Mouse (Mus musculus): ENCODE data around the gene Zfp382. TPM values are rescaled to one million over a fixed set of nuclear protein-coding genes. Genes with fewer than 3 reads are reported as not detected.
A peak's percentile ranks its signal among the peaks of the same experiment; 100 is the strongest.
"Not testable (repeated sequence)": the region's sequence is repeated elsewhere in the genome, so short reads cannot be mapped to it uniquely, and the experiment has no call there.

Gene Zfp382
- total RNA-seq, 2 experiments from 2014 or later = 7.7 to 13.3 TPM

DNA sequence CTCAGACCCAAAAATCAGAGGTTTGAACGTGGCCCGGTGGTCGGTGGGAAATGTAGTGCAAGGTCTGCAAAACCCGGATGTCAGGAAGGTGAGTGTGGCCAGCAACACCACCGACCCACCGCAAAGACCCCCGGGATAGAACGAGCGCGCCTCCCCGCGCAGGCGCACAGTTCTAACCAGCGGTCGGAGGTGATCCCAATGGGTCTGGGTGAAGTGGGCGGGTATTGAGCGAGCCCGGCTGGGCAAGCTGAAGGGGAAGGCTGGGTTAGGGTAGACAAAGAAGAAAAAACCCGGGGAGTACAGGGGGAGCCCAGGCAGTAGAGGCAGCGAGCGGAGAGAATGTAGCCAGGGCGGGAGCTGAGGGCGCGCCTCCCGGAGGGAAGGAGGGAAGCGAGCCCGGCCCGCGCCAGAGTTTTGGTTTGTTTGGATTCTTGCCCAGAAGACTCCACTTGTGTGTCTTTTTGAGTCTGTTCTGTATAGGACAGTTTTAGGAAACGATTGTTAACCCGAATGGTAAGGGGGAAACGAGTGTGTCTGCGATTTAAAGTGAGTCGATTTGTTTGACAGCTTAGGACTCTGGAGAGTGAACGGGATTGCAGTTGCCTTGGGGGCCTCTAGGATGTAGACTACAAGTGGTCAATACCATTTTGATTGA is 21.9 kb downstream of the Zfp382 start:
- peak; percentile 88 for ATAC-seq (replicated peaks; ENCODE audit: poor library complexity, severe bottlenecking)

DNA sequence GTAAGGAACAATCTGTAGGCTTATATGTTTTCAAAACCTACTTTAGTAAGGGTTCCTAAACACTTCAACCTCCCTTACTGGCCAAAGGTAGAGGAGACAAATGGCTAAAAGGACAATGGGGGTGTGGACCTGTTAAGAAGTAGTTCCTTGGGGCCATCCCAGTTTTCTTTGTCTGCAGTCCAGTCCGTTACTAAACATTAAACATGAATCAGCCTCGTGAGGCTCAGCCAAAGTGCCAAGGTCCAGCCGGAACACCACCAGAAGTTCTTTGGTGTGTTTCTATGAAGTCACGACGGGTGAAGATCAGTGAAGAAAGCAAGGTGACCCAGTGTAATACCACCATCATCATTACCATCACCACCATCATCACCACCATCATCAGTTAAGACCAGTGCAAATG is 25.3 kb downstream of the Zfp382 start:
- no peak for ATAC-seq (replicated peaks; ENCODE audit: poor library complexity, severe bottlenecking)

DNA sequence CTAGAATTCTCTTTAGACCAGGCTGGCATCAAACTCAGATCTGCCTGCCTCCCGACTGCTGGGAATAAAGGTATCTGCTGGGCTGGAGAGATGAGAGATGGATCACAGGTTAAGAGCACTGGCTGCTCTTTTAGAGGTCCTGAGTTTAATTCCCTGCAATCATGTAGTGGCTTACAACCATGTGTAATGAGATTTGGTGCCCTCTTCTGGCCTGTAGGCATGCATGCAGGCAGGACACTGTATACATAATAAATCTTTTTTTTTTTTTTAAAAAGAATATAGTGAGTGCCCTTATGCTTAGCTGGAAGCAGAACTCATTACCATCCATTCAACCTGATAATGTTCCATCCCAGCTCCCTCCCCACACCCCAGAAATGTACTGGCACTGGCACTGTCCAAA is 32.3 kb downstream of the Zfp382 start:
- no peak for ATAC-seq (replicated peaks; ENCODE audit: poor library complexity, severe bottlenecking)

DNA sequence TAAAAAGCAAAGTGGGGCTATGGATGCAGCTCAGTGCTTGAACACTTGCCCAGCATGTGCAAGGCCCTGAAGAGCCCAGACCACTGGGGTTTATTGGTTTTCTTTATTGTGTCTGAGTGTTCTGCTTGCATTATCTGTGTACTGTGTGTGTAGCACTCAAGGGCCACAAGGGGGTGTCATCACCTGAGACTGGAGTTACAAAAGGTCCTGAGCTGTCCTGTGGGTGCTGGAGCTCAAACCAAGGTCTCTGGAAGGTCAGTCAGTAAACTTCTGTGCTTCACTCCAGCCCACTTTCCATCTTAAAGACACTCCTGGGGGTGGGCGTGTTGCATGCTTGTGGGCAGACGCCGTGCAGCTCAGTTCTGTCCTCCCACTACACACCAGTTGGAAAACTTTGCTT is 33.8 kb downstream of the Zfp382 start:
- no peak for ATAC-seq (replicated peaks; ENCODE audit: poor library complexity, severe bottlenecking)

DNA sequence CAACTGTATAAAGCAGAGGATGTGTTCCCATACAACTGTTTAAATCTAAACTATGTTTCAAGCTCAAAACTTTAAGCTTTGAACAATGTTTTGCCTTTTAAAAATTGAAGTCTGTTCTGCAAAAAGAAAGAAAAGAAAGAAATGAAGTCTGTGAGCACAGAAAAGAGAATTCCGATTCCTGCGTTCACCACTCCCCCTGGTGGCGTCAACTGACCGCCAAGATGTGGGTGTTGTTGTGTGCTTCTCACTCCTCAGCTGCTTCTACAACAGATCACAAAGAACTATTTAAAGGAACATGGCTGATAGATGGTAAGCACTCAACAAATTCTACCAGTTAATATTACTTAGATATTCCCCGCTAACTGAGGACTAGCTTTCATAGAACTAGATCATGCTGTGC is 41.4 kb downstream of the Zfp382 start:
- no peak for ATAC-seq (replicated peaks; ENCODE audit: poor library complexity, severe bottlenecking)

DNA sequence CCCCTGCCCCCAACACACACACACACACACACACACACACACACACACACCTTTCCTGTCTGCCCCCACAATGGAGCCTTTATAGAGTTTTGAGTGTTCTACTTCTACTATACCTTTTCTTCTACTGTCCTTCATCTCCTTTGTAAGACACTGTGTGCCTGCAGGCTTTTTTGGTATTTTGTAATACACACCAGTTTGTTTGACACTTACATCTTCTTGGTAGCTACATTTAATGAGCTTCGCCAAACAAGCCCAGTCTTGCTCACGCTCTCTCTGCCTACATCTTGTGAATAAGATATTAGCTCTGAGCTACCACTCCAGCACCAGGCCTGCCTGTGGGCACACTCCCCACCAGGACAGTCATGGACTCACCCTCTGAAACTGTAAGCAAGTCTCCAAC is 43.0 kb downstream of the Zfp382 start:
- no peak for ATAC-seq (replicated peaks; ENCODE audit: poor library complexity, severe bottlenecking)

DNA sequence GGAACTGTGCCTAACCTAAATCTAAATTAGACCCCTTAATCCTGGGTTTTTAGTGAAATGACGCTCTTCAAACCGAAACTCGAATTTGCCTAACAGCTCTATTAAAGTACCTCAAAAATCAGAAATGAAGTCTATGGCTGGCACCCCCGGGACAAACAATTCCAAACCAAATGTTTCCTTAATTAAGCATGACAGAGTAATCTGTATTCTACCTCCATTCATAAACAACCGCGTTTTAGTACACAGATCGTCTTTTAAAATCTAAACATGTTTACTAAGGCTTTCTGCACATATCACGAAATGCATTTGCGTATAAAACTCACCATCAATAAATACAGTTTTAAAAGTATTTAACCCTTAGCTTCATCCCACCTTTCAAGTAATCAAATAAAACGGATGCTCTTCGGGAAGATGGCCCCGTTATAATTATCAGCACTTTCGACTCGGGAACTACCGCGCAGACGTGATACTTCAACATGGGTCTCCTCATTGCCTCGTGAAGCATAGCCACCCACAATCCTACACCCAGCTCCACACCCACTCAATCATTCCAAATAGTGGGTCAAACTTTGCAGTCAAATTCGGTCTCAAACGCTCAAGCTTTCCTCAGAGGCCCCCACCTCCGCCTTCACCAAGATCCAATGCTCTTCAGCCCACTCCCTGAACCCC is 47.3 kb downstream of the Zfp382 start:
- no peak for ATAC-seq (replicated peaks; ENCODE audit: poor library complexity, severe bottlenecking)

DNA sequence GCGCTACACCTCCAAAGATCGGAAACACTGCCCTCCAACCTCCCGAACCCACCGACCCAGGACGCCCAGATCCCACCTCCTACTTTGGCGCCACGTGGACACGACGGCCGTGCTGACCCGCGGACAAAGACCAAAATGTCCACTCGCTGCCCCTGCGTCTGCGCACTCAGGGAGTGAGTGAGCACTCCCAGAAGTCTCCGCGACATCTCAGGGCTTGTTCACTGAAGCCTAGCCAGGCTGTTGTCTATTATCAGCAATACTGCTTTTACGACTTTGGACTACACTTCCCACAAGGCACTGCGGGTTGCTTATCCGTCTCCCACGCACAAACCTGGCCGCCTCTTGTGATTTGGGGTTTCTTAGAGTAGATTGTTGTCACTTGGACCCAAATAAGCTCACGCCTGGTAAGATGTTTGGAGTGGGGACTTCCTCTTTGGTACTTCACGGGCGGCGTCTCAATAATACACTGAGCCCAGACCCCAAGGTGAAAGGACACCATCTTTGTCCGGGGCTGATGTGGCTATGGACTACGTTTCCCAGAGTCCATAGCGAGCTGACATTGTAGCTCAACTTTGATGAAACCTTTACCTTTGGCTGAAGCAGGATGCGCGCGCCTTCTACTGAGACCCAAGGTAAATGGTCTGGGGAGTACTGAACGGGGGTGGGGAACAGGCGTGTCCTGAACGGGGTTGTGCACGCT is 48.0 kb downstream of the Zfp382 start, which contains the start of gene Zfp146:
Gene Zfp146 (minus strand): TSS at position 168 of the 700 bp plus-strand sequence.
- ATAC-seq (replicated peaks; ENCODE audit: poor library complexity, severe bottlenecking) = peak; percentile 94

DNA sequence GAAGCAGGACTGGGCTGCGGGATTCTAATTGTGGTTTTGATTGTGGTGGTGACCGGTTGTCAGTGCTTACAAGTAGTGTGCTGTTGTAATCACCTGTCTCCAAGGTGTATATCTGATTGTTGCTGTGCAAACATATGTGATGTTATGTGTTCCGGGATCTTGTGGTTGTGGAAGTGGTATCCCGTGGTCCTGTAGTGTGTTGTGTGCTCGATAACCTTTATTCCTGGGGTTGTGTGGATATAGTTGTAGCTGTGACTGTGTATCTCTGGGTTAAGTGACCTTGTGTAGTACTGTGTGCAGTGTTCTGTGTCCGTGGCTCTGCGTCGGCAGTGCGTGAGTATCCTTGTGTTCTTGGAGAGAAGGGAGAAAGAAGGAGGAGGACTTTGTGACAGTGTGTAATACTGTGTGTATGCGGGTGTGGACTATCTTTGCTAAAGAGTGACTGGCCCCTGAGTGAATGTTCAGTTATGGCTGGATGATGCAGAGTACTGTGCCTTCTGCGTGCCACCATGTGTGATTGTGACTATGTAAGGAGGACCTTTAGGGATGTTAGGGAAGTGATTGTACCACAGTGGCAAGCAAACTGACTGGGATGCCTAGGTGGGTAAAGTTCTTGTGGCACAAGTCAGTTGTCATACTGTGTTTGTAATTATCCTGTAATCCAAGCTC is 48.7 kb downstream of the Zfp382 start:
- no peak for ATAC-seq (replicated peaks; ENCODE audit: poor library complexity, severe bottlenecking)

DNA sequence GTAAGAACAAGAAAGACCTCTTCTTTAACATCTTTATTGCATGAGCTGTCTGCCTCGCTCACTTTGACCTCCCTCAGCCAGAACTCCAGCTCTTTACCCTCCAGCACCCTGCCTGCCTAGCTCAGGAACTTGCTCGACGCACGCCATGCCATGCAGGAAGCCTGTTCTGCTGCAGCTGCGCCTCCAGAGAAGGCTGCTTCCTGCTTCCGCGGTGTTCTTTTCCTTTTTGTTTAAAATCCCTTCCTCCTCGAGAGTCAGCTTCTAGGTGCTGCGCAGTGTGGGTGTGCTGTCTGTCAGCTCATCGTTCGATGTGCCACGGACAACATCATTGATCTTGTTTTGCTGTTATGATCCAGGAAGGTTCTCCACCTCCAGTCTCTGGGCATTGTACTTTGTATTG is 54.7 kb downstream of the Zfp382 start:
- 0 out of 2 replicates have a peak, but pooled peaks have one; percentile 23 for ATAC-seq (replicated peaks; ENCODE audit: poor library complexity, severe bottlenecking)

DNA sequence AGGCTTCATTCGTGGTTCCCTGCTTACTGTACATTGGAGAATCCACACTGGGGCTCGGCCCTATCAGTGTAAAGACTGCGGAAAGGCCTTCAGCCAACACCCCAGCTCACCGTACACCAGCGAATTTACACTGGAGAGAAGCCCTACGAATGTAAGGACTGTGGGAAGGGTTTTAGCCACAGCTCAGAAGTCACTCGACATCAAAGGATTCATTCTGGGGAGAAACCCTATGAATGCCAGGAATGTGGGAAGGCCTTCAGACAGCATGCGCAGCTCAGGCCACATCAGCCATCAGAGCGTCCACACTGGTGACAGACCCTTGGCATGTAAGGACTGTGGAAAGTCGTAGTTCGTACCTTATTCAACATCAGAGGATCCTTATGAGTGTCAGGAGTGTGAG is 56.5 kb downstream of the Zfp382 start:
- ATAC-seq (replicated peaks; ENCODE audit: poor library complexity, severe bottlenecking) = no peak

DNA sequence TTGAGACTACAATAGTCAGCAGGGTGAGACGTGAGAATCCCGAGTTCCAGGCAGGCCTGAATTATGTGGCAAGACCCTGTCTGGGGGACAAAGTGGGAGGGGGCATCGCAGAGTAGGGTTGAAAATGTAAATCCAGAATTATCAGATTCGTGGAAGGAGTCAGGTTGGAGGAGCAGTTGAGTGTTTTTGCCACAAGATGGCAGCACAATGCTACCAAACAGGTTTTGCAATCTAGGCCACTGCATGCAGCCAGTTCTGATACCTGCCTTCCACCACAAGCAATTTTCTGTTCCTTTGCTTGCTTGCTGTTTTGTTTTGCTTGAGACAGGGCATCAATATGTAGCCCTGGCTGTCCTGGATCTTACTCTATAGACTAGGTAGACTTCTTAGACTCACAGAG is 59.6 kb downstream of the Zfp382 start:
- ATAC-seq (replicated peaks; ENCODE audit: poor library complexity, severe bottlenecking) = peak; percentile 67

DNA sequence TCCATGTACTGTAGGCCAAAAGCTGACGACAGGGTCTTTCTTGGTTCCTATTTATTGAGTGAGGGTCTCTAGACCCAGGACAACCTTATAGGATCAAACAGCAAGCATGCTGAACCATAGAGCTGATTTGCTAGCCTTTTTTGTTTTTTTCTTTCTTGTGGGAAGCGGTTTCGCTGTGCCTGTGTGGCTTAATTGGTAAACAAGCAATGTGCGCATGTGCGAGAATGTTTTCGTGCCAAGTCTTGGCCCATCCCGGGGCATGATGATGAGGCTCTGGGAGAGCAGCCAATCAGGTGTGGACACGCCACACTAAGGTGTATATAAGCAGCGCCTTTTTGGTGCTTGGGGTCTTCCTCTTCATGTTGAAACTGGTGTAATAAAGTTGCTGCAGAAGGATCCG is 60.2 kb downstream of the Zfp382 start:
- not testable (repeated sequence) for ATAC-seq (replicated peaks; ENCODE audit: poor library complexity, severe bottlenecking)

DNA sequence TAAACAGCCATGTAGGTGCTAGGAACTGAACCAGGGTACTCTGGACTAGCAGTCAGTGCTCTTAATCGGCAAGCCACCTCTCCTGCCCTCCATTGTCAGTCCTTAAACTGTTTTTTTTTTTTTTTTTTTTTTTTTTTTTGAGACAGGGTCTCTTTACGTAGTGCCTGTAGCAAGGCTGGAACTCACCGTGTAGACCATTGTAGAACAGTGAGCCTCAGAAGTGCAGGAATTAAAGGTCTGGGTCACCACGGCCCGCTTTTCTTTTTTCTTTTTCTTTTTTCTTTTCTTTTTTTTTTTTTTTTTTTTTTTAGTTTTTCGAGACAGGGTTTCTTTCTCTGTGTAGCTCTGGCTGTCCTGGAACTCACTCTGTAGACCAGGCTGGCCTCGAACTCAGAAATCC is 61.4 kb downstream of the Zfp382 start:
- ATAC-seq (replicated peaks; ENCODE audit: poor library complexity, severe bottlenecking) = not testable (repeated sequence)

DNA sequence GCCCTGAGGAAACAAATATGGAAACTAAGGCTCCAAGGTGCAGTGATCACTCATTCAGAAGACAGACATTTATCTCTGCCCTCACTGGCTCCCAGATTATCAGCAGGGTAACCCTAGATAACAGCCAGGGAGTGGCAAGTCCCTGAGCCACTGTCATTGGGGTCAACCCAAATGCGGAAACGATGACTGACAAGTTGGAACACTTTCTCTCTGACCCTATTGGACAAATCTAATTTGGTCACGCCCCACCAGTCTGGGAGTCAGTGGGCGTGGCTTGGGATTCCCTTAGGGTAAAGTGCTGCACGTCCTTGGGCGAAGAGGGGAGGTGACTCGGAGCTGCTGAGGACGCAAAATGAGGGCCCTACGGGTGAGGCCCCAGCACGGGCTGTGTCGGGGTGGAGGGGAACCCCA is 62.1 kb downstream of the Zfp382 start, which contains the start of gene Cox7a1:
Gene Cox7a1 (plus strand): TSS at position 266 of the 411 bp plus-strand sequence.
- peak; percentile 93 for ATAC-seq (replicated peaks; ENCODE audit: poor library complexity, severe bottlenecking)

Other genes starting within 250 kb of the Zfp382 start
- 6.1 and 8.0 TPM in 2 replicates for gene Zfp27, start 215.4 kb upstream of the Zfp382 start, total RNA-seq (2014; fragmentation: Nextera tagmentation)
- gene Zfp27, start 215.4 kb upstream of the Zfp382 start, total RNA-seq (2017) = 10.9 and 13.4 TPM in 2 replicates
- gene Zfp383, start 213.7 kb upstream of the Zfp382 start, total RNA-seq (2014; fragmentation: Nextera tagmentation) = 3.7 TPM in 1 of 2 replicates, not detected in the other
- gene Zfp383, start 213.7 kb upstream of the Zfp382 start, total RNA-seq (2017) = 0.31 and 2.8 TPM in 2 replicates
- gene Zfp74, start 167.9 kb upstream of the Zfp382 start, total RNA-seq (2014; fragmentation: Nextera tagmentation) = 10.7 and 12.4 TPM in 2 replicates
- gene Zfp74, start 167.9 kb upstream of the Zfp382 start, total RNA-seq (2017) = 6.9 and 9.3 TPM in 2 replicates
- gene Zfp568, start 138.0 kb upstream of the Zfp382 start, total RNA-seq (2014; fragmentation: Nextera tagmentation) = 16.5 and 22.3 TPM in 2 replicates
- gene Zfp568, start 138.0 kb upstream of the Zfp382 start, total RNA-seq (2017) = 50.3 and 51.3 TPM in 2 replicates
- gene Zfp14, start 70.6 kb upstream of the Zfp382 start, total RNA-seq (2014; fragmentation: Nextera tagmentation) = 0.52 and 2.4 TPM in 2 replicates
- 1.2 and 1.4 TPM in 2 replicates for gene Zfp14, start 70.6 kb upstream of the Zfp382 start, total RNA-seq (2017)
- gene Zfp82, start 49.0 kb upstream of the Zfp382 start, total RNA-seq (2014; fragmentation: Nextera tagmentation) = 7.0 and 9.2 TPM in 2 replicates
- gene Zfp82, start 49.0 kb upstream of the Zfp382 start, total RNA-seq (2017) = 3.0 and 9.6 TPM in 2 replicates
- gene Gm26920, start 31.5 kb upstream of the Zfp382 start, total RNA-seq (2014; fragmentation: Nextera tagmentation) = 2.8 TPM in 1 of 2 replicates, not detected in the other
- gene Gm26920, start 31.5 kb upstream of the Zfp382 start, total RNA-seq (2017) = not detected in 2 replicates
- 7.6 and 15.7 TPM in 2 replicates for gene Zfp566, start 31.4 kb upstream of the Zfp382 start, total RNA-seq (2014; fragmentation: Nextera tagmentation)
- gene Zfp566, start 31.4 kb upstream of the Zfp382 start, total RNA-seq (2017) = 3.2 and 6.0 TPM in 2 replicates
- gene Zfp260, start 27.2 kb upstream of the Zfp382 start, total RNA-seq (2014; fragmentation: Nextera tagmentation) = 41.6 and 58.5 TPM in 2 replicates
- gene Zfp260, start 27.2 kb upstream of the Zfp382 start, total RNA-seq (2017) = 26.1 and 28.7 TPM in 2 replicates
- gene Zfp146, start 47.8 kb downstream of the Zfp382 start, total RNA-seq (2014; fragmentation: Nextera tagmentation) = 52.0 and 61.0 TPM in 2 replicates
- 80.7 and 101 TPM in 2 replicates for gene Zfp146, start 47.8 kb downstream of the Zfp382 start, total RNA-seq (2017)
- gene Cox7a1, start 62.2 kb downstream of the Zfp382 start, total RNA-seq (2014; fragmentation: Nextera tagmentation) = not detected in 2 replicates
- 1.5 TPM in 1 of 2 replicates, not detected in the other for gene Cox7a1, start 62.2 kb downstream of the Zfp382 start, total RNA-seq (2017)
- 236 and 240 TPM in 2 replicates for gene Capns1, start 76.9 kb downstream of the Zfp382 start, total RNA-seq (2014; fragmentation: Nextera tagmentation)
- 176 and 196 TPM in 2 replicates for gene Capns1, start 76.9 kb downstream of the Zfp382 start, total RNA-seq (2017)
- 79.3 and 81.3 TPM in 2 replicates for gene Polr2i, start 110.0 kb downstream of the Zfp382 start, total RNA-seq (2014; fragmentation: Nextera tagmentation)
- gene Polr2i, start 110.0 kb downstream of the Zfp382 start, total RNA-seq (2017) = 62.3 and 79.3 TPM in 2 replicates
- gene Tbcb, start 110.3 kb downstream of the Zfp382 start, total RNA-seq (2014; fragmentation: Nextera tagmentation) = 113 and 115 TPM in 2 replicates
- 48.2 and 53.7 TPM in 2 replicates for gene Tbcb, start 110.3 kb downstream of the Zfp382 start, total RNA-seq (2017)
- gene Ovol3, start 113.8 kb downstream of the Zfp382 start, total RNA-seq (2014; fragmentation: Nextera tagmentation) = not detected in 2 replicates
- gene Ovol3, start 113.8 kb downstream of the Zfp382 start, total RNA-seq (2017) = not detected in 2 replicates
- not detected in 2 replicates for gene Thap8, start 158.2 kb downstream of the Zfp382 start, total RNA-seq (2014; fragmentation: Nextera tagmentation)
- 0.57 TPM in 1 of 2 replicates, not detected in the other for gene Thap8, start 158.2 kb downstream of the Zfp382 start, total RNA-seq (2017)
- 21.6 and 29.4 TPM in 2 replicates for gene Wdr62, start 158.5 kb downstream of the Zfp382 start, total RNA-seq (2014; fragmentation: Nextera tagmentation)
- 4.0 and 5.8 TPM in 2 replicates for gene Wdr62, start 158.5 kb downstream of the Zfp382 start, total RNA-seq (2017)
- gene Clip3, start 169.8 kb downstream of the Zfp382 start, total RNA-seq (2014; fragmentation: Nextera tagmentation) = not detected in 2 replicates
- not detected in 2 replicates for gene Clip3, start 169.8 kb downstream of the Zfp382 start, total RNA-seq (2017)
- 32.6 and 33.3 TPM in 2 replicates for gene Alkbh6, start 186.8 kb downstream of the Zfp382 start, total RNA-seq (2014; fragmentation: Nextera tagmentation)
- gene Alkbh6, start 186.8 kb downstream of the Zfp382 start, total RNA-seq (2017) = 30.1 and 35.5 TPM in 2 replicates
- gene Syne4, start 192.9 kb downstream of the Zfp382 start, total RNA-seq (2014; fragmentation: Nextera tagmentation) = 6.3 and 8.7 TPM in 2 replicates
- gene Syne4, start 192.9 kb downstream of the Zfp382 start, total RNA-seq (2017) = 0.99 TPM in 1 of 2 replicates, not detected in the other
- 0.60 TPM in 1 of 2 replicates, not detected in the other for gene E130208F15Rik, start 199.8 kb downstream of the Zfp382 start, total RNA-seq (2014; fragmentation: Nextera tagmentation)
- 1.6 and 2.5 TPM in 2 replicates for gene E130208F15Rik, start 199.8 kb downstream of the Zfp382 start, total RNA-seq (2017)
- gene Sdhaf1, start 202.0 kb downstream of the Zfp382 start, total RNA-seq (2014; fragmentation: Nextera tagmentation) = 10.5 and 11.8 TPM in 2 replicates
- 7.8 and 12.9 TPM in 2 replicates for gene Sdhaf1, start 202.0 kb downstream of the Zfp382 start, total RNA-seq (2017)
- not detected in 2 replicates for gene Lrfn3, start 240.8 kb downstream of the Zfp382 start, total RNA-seq (2014; fragmentation: Nextera tagmentation)
- gene Lrfn3, start 240.8 kb downstream of the Zfp382 start, total RNA-seq (2017) = not detected in 2 replicates

Data from granulocyte monocyte progenitor cell, adult 5-6 weeks (primary cell).